Mouse (Mus musculus): ENCODE measurements at regions not wholly inside any gene's neighbourhood (a gene's known extent, or its start where the extent isn't known, plus 50 kb on each side); places are given as distances from the start of the nearest gene placed in this dataset.
"Not testable (repeated sequence)": the region's sequence is repeated elsewhere in the genome, so short reads cannot be mapped to it uniquely, and the experiment has no call there.

- peaks cover 2% of the 10 kb centered on the region; the same call in 1 of the 2 replicates for H3K4me1 ChIP-seq (ENCODE audit: control insufficient read depth, insufficient read depth, low read length)
- TF ChIP-seq POLR2A (IDR thresholded peaks at IDR 0.05; ENCODE audit: borderline replicate concordance, extremely low read depth, low read depth, low read length) (no peak), CTCF (IDR thresholded peaks at IDR 0.05; ENCODE audit: insufficient read depth, low read length) (no peak)
- H3K4me3 ChIP-seq (replicated peaks; ENCODE audit: extremely low read depth, low read depth, low read length): no peak overlapping the region
- WGBS: 94% methylated on average over 4 of the region's 4 CpGs
- DNase-seq: no peak
Observed at GRCm38 (mm10) chr3:41504867-41505266, 50.7 kb upstream of the Jade1 start.

- Histone ChIP-seq H3K4me1 (ENCODE audit: control insufficient read depth, insufficient read depth, low read length) (peaks cover 2% of the 10 kb centered on the region; the same call in 1 of the 2 replicates), H3K4me3 (replicated peaks; ENCODE audit: extremely low read depth, low read depth, low read length) (no peak overlapping the region)
- no peak for DNase-seq
- no peak for TF ChIP-seq CTCF (IDR thresholded peaks at IDR 0.05; ENCODE audit: insufficient read depth, low read length)
- TF ChIP-seq POLR2A (IDR thresholded peaks at IDR 0.05; ENCODE audit: borderline replicate concordance, extremely low read depth, low read depth, low read length): no peak
- 76% methylated on average over 3 of the region's 3 CpGs for WGBS
Observed at GRCm38 (mm10) chr3:41502161-41502560, 53.4 kb upstream of the Jade1 start.

DNA sequence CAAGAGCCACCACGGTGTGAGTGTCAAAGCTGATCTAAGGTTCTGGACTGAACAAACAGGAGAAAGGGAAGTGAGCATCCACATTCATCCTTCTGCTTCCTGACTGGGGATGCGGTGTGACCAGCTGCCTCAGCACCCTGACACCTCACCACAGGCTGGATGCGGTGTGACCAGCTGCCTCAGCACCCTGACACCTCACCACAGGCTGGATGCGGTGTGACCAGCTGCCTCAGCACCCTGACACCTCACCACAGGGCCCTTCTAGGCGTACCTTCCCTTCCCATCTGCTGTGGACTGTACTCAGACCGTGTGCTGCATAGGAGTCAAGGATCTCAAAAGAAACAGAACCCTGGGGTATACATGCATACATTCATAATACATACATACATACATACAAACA is 53.9 kb upstream of the Jade1 start:
- not testable (repeated sequence) for H3K4me1 ChIP-seq (ENCODE audit: control insufficient read depth, insufficient read depth, low read length); DNase-seq; H3K4me3 ChIP-seq (replicated peaks; ENCODE audit: extremely low read depth, low read depth, low read length)
- WGBS: 51% methylated on average over 6 of the region's 6 CpGs

- Histone ChIP-seq H3K4me3 (replicated peaks; ENCODE audit: extremely low read depth, low read depth, low read length) (no peak overlapping the region), H3K4me1 (ENCODE audit: control insufficient read depth, insufficient read depth, low read length) (peaks cover 2% of the 10 kb centered on the region; the same call in 1 of the 2 replicates)
- 80% methylated on average over 6 of the region's 6 CpGs for WGBS
- TF ChIP-seq POLR2A (IDR thresholded peaks at IDR 0.05; ENCODE audit: borderline replicate concordance, extremely low read depth, low read depth, low read length) (no peak), CTCF (IDR thresholded peaks at IDR 0.05; ENCODE audit: insufficient read depth, low read length) (no peak)
- DNase-seq: no peak
Observed at GRCm38 (mm10) chr3:41501124-41501523, 54.4 kb upstream of the Jade1 start.

DNA sequence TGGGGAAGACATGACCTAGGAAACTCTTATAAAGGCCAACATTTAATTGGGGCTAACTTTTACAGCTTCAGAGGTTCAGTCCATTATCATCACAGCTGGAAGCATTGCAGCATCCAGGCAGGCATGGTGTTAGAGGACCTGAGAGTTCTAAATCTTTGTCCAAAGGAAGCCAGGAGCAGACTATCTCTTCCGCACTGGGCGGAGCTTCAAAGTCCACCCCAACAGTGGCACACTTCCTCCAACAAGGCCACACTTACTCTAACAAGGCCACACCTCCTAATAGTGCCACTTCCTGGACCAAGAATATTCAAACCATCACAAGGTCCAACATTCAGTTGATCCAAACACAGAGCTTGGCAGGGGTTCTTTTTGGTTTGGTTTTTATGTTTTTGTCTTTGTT is 55.9 kb upstream of the Jade1 start:
- TF ChIP-seq CTCF (IDR thresholded peaks at IDR 0.05; ENCODE audit: insufficient read depth, low read length): no peak
- TF ChIP-seq POLR2A (IDR thresholded peaks at IDR 0.05; ENCODE audit: borderline replicate concordance, extremely low read depth, low read depth, low read length): no peak
- WGBS: 76% methylated on average over 2 of the region's 2 CpGs
- Histone ChIP-seq H3K4me3 (replicated peaks; ENCODE audit: extremely low read depth, low read depth, low read length) (no peak overlapping the region), H3K4me1 (ENCODE audit: control insufficient read depth, insufficient read depth, low read length) (peaks cover 2% of the 10 kb centered on the region; the same call in 1 of the 2 replicates)
- DNase-seq: no peak

DNA sequence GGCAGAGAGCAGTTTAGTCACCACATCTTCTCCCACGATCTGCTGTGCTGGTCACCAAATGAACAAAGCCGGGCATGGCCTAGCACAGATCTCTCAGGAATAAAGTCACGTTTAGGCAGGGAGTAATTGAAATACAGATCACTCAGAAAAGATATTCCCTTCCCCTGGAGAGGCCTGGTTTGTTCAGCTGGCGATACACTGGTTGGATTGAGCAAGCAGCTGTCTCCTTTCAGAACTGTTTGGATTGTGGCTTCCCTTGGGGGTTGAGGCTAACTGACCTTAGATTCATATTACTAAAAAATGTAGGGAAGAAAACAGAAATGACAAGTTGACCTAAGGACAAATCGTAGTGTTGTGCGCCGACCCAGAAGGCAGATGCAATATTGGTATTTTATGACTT is 56.7 kb upstream of the Jade1 start:
- DNase-seq: no peak
- Histone ChIP-seq H3K4me3 (replicated peaks; ENCODE audit: extremely low read depth, low read depth, low read length) (no peak overlapping the region), H3K4me1 (ENCODE audit: control insufficient read depth, insufficient read depth, low read length) (peaks cover 2% of the 10 kb centered on the region; the same call in 1 of the 2 replicates)
- TF ChIP-seq POLR2A (IDR thresholded peaks at IDR 0.05; ENCODE audit: borderline replicate concordance, extremely low read depth, low read depth, low read length) (no peak), CTCF (IDR thresholded peaks at IDR 0.05; ENCODE audit: insufficient read depth, low read length) (no peak)
- WGBS: 68% methylated on average over 7 of the region's 7 CpGs

DNA sequence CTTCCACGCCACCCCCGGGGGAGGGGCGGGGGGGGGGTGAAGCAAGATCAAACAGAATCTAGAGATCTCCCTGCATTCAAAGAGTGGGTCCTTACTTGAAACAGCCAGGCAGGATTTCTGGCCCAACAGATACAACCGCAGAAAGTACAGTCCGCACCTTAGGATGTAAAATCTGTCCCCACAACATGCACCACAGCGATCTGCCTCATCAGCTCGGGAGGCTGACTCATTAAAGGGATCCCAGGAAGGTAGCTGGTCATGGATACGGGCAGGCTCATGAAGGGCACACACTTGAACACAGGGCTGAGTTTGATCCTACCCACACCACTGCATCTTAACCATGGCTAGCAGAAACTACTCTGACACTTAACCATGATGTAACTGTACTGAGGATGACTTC is 57.8 kb upstream of the Jade1 start:
- Histone ChIP-seq H3K4me1 (ENCODE audit: control insufficient read depth, insufficient read depth, low read length) (peaks cover 2% of the 10 kb centered on the region; the same call in 1 of the 2 replicates), H3K4me3 (replicated peaks; ENCODE audit: extremely low read depth, low read depth, low read length) (no peak overlapping the region)
- TF ChIP-seq POLR2A (IDR thresholded peaks at IDR 0.05; ENCODE audit: borderline replicate concordance, extremely low read depth, low read depth, low read length) (no peak), CTCF (IDR thresholded peaks at IDR 0.05; ENCODE audit: insufficient read depth, low read length) (no peak)
- DNase-seq: no peak
- 71% methylated on average over 8 of the region's 8 CpGs for WGBS

DNA sequence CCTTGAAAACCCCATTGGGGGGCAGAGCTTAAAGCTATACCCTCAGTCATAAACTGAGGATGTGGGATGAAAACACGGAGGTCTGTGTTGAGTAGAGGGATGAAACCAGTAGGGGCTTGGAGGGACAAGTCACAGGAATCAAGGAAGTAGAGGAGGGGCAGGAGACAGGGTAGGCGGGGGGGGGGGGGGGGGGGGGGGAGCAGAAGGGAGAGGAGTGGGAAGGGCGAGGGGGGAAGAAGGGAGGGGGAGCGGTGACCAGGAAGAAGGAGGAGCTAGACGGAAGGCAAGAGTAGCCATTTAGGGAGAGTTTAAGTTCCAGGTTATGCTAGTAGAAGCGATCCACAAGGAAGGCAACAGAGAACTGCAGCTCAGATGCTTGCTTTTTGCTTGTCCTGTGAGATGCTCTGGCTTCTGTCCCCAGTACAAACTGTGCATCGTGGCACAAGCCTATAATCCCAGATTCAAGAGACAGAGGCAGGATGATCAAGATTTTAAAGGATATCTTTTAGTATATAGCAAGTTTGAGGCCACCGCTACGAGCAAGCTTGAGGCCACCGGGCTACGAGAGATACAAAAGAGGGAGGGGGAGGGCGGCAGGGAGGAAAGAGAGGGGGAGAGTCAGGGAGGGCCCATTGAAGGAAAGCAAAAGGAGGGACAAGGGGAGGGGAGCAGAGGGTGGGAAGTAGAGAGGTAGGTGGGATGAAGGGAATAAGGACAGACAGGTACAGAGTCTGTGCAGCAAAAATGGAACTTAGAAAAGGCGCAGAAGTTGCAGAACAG is 58.4 kb upstream of the Jade1 start:
- no peak for DNase-seq
- no peak for TF ChIP-seq CTCF (IDR thresholded peaks at IDR 0.05; ENCODE audit: insufficient read depth, low read length)
- TF ChIP-seq POLR2A (IDR thresholded peaks at IDR 0.05; ENCODE audit: borderline replicate concordance, extremely low read depth, low read depth, low read length): no peak
- H3K4me1 ChIP-seq (ENCODE audit: control insufficient read depth, insufficient read depth, low read length): peaks cover 2% of the 10 kb centered on the region; the same call in 1 of the 2 replicates
- no peak overlapping the region for H3K4me3 ChIP-seq (replicated peaks; ENCODE audit: extremely low read depth, low read depth, low read length)
- 56% methylated on average over 11 of the region's 13 CpGs for WGBS

GRCm38 (mm10) chr3:41495893-41496292 is 59.6 kb upstream of the Jade1 start:
- no peak for DNase-seq
- 86% methylated on average over 3 of the region's 3 CpGs for WGBS
- H3K4me1 ChIP-seq (ENCODE audit: control insufficient read depth, insufficient read depth, low read length): peaks cover 2% of the 10 kb centered on the region; the same call in 1 of the 2 replicates
- TF ChIP-seq POLR2A (IDR thresholded peaks at IDR 0.05; ENCODE audit: borderline replicate concordance, extremely low read depth, low read depth, low read length): no peak
- no peak for TF ChIP-seq CTCF (IDR thresholded peaks at IDR 0.05; ENCODE audit: insufficient read depth, low read length)
- no peak overlapping the region for H3K4me3 ChIP-seq (replicated peaks; ENCODE audit: extremely low read depth, low read depth, low read length)

DNA sequence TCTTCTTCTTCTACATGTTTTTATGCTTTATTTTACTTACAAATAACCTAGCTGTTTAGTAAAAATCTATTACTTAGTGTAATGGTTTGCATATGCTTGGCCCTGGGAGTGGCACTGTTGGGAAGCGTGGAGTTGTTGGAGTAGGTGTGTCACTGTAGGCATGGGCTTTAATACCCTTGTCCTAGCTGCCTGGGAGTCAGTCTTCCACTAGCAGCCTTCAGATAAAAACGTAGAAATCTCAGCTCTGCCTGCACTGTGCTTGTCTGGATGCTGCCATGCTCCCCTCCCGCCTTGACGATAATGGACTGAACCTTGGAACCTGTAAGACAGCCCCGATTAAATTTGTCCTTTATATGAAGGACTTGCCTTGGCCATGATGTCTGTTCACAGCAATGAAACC is 60.4 kb upstream of the Jade1 start:
- TF ChIP-seq POLR2A (IDR thresholded peaks at IDR 0.05; ENCODE audit: borderline replicate concordance, extremely low read depth, low read depth, low read length) (no peak), CTCF (IDR thresholded peaks at IDR 0.05; ENCODE audit: insufficient read depth, low read length) (no peak)
- peaks cover 2% of the 10 kb centered on the region; the same call in 1 of the 2 replicates for H3K4me1 ChIP-seq (ENCODE audit: control insufficient read depth, insufficient read depth, low read length)
- DNase-seq: no peak
- WGBS: 82% methylated on average over 5 of the region's 5 CpGs
- no peak overlapping the region for H3K4me3 ChIP-seq (replicated peaks; ENCODE audit: extremely low read depth, low read depth, low read length)
